Mouse (Mus musculus): ENCODE data around the gene Ubac1.

Gene Ubac1

DNA sequence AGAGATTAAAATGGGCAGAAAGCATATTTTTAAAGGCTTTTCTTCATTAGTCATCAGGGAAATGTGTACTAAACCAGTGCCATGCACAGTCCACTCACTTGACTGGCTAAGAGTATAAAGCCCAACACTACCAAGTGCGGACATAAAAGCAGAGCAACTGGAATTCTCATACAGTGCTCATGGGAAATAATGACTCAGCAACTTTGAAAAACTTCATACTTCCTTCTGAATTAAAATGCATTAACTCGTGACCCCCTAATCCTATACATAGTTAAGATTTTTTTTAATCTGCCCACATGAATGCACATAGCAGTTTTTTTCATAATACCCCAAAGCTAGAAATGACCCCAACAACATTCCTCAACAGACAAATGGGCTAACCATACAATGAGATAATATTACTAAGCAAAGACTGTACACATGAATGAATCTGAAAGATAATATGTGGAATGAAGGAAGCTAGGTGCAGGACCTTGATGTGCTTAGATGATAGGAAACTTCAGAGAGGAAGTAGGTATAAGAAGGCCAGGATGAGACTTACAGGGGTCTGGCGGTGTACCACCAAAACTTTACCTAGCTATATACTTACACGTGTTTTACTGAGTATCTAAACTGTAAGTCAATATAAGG lies 46.3 kb downstream of the Ubac1 start:
- DNase-seq (ENCODE audit: low read depth, low spot score), result no peak

DNA sequence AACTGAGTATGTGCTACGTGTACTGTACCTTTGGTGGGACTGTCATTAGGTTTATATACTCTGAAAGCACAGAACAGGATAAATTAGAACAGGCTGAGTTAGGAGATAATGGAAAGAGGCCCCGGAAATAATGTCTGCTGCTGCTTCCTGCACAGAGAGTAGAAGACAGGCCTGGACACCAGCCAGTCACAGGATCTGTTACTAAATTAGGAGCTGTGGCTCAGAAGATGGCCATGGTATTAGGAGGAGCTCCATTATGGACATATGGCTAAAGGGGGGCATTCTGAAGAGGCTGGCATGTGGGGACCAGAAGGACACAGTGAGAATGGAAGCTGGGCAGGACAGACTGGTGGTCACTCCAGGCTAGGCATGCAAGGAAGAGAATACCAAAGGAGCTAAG lies 51.1 kb downstream of the Ubac1 start:
- no peak for DNase-seq (ENCODE audit: low read depth, low spot score)

DNA sequence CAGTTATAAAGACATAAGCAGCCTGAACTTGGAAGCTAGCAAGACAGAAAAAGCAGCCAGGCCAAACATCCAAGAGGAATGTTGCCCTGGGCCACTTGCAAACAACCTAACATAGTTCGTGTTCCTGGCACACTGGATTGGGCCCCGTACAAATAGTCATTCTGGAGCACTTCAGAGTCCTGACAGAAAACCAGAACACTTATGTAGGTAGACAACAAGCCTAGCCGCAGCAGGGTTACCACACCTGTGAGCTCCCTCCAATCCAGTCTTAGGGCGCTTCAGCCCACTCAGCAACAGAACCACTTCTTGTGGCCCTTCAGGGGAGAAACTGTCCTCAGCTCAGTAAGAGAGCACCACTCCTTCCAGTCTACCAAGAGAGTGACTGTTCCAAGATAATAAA lies 52.2 kb downstream of the Ubac1 start:
- DNase-seq (ENCODE audit: low read depth, low spot score), result no peak

DNA sequence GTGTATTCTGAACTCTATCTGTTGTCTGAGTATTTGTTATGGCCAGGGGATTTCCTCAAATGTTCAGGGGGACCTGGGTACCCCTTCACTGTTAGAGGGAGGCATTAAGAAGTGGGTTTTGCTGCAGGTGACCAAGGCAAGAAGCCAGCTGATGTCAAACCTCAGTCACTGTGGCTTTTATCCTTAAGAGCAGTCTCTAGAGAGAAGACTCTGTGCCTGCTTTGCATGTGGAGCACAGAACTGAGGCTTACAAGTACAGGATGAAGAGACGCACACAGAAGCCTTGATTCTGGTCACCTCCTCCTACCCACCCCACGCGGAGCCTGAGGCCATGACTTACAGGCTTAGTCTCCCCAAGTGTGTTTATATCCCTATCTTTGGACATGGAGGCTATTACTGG lies 72.3 kb downstream of the Ubac1 start:
- DNase-seq (ENCODE audit: low read depth, low spot score), result no peak

Data from mesoderm, embryonic 11.5 days (tissue).